Mouse (Mus musculus) MEL (cell line): Measurements from ENCODE around the gene Cwc22. TPM values are rescaled to one million over a fixed set of nuclear protein-coding genes. Genes with fewer than 3 reads are reported as not detected.

ENCODE experiments used
- DNase-seq: peaks from one replicate; pipeline ENCODE4 v3.0.0; 2011; ENCODE audit warnings: low read depth, low spot score
- H3K27ac ChIP-seq: 2 replicates; pipeline ENCODE4 v1.5.1; 2012; ENCODE audit warnings: low read depth, mild to moderate bottlenecking, control low read depth, low read length, moderate library complexity; ENCODE audit not compliant: control insufficient read depth
- H3K27me3 ChIP-seq, 2 experiments: fragments of 150-350 bp in 1 of 2; sonication (generic) in 1 of 2; 2 replicates each; pipeline ENCODE4 v1.6.1; 2012; ENCODE audit warnings: low read length in 2 of 2, mild to moderate bottlenecking in 2 of 2, improper control_type of control experiment in 1 of 2, moderate library complexity in 1 of 2; ENCODE audit not compliant: insufficient read depth in 2 of 2, control insufficient read depth in 1 of 2
- H3K36me3 ChIP-seq, 2 experiments: 2 replicates each; pipeline ENCODE4 v1.6.1; 2012 to 2014; ENCODE audit warnings: low read length in 2 of 2, improper control_type of control experiment in 1 of 2, inconsistent platforms in 1 of 2, mild to moderate bottlenecking in 1 of 2; ENCODE audit not compliant: insufficient read depth in 2 of 2, control insufficient read depth in 1 of 2
- H3K4me1 ChIP-seq, 2 experiments: fragments of 150-350 bp in 1 of 2; sonication (generic) in 1 of 2; 2 replicates each; pipeline ENCODE4 v1.6.1; 2012; ENCODE audit warnings: low read length in 2 of 2, improper control_type of control experiment in 1 of 2, mild to moderate bottlenecking in 1 of 2; ENCODE audit not compliant: insufficient read depth in 2 of 2, control insufficient read depth in 1 of 2
- H3K4me3 ChIP-seq, 2 experiments: fragments of 150-350 bp in 1 of 2; sonication (generic) in 1 of 2; 2 replicates each; pipeline ENCODE4 v1.5.1; 2012; ENCODE audit warnings: low read depth in 2 of 2, low read length in 2 of 2, mild to moderate bottlenecking in 2 of 2, moderate library complexity in 2 of 2, control low read depth in 1 of 2, improper control_type of control experiment in 1 of 2; ENCODE audit not compliant: control insufficient read depth in 1 of 2, insufficient read depth in 1 of 2
- H3K79me2 ChIP-seq: 2 replicates; pipeline ENCODE4 v1.6.1; 2012; ENCODE audit warnings: mild to moderate bottlenecking, low read length, moderate library complexity; ENCODE audit not compliant: control insufficient read depth, poor library complexity, insufficient read depth
- H3K9ac ChIP-seq: 2 replicates; pipeline ENCODE4 v1.6.1; 2012; ENCODE audit warnings: low read depth, mild to moderate bottlenecking, control low read depth, low read length, moderate library complexity; ENCODE audit not compliant: control insufficient read depth, poor library complexity, severe bottlenecking
- H3K9me3 ChIP-seq: fragments of 150-350 bp; sonication (generic); replicated peaks from 2 replicates; pipeline ENCODE4 v1.6.1; 2012; ENCODE audit warnings: mild to moderate bottlenecking, low read length, improper control_type of control experiment, moderate library complexity; ENCODE audit not compliant: insufficient read depth
- CHD1 ChIP-seq: IDR thresholded peaks from 2 replicates; pipeline ENCODE4 v1.6.1; 2012; ENCODE audit warnings: low read depth, mild to moderate bottlenecking, inconsistent platforms, low read length, improper control_type of control experiment
- CHD2 ChIP-seq: IDR thresholded peaks from 2 replicates; pipeline ENCODE4 v1.6.1; 2011; ENCODE audit warnings: low read length, improper control_type of control experiment
- E2F4 ChIP-seq: IDR thresholded peaks from 2 replicates; pipeline ENCODE4 v1.6.1; 2011; ENCODE audit warnings: low read depth, low read length, improper control_type of control experiment, borderline replicate concordance
- ETS1 ChIP-seq: IDR thresholded peaks from 2 replicates; pipeline ENCODE4 v1.6.1; 2012; ENCODE audit warnings: low read depth, mild to moderate bottlenecking, inconsistent platforms, low read length, improper control_type of control experiment, moderate library complexity
- GABPA ChIP-seq: IDR thresholded peaks from 2 replicates; pipeline ENCODE4 v1.6.1; 2012; ENCODE audit warnings: low read depth, mild to moderate bottlenecking, inconsistent platforms, low read length, improper control_type of control experiment, moderate library complexity
- GATA1 ChIP-seq: IDR thresholded peaks from 2 replicates; pipeline ENCODE4 v1.6.1; 2011; ENCODE audit warnings: low read depth, low read length, improper control_type of control experiment
- HCFC1 ChIP-seq: IDR thresholded peaks from 2 replicates; pipeline ENCODE4 v1.6.1; 2012; ENCODE audit warnings: low read depth, mild to moderate bottlenecking, inconsistent platforms, low read length, improper control_type of control experiment, moderate library complexity
- MAX ChIP-seq: IDR thresholded peaks from 2 replicates; pipeline ENCODE4 v1.6.1; 2011; ENCODE audit warnings: low read length, improper control_type of control experiment
- MAZ ChIP-seq: IDR thresholded peaks from 2 replicates; pipeline ENCODE4 v1.6.1; 2012; ENCODE audit warnings: low read depth, mild to moderate bottlenecking, inconsistent platforms, low read length, improper control_type of control experiment
- MEF2A ChIP-seq: IDR thresholded peaks from 2 replicates; pipeline ENCODE4 v1.6.1; 2014; ENCODE audit warnings: low read depth, mild to moderate bottlenecking, inconsistent platforms, low read length, improper control_type of control experiment; ENCODE audit not compliant: poor library complexity, insufficient replicate concordance, severe bottlenecking; ENCODE audit errors: extremely low read depth
- MXI1 ChIP-seq: IDR thresholded peaks from 2 replicates; pipeline ENCODE4 v1.6.1; 2011; ENCODE audit warnings: mild to moderate bottlenecking, low read depth, low read length, improper control_type of control experiment
- MYB ChIP-seq: IDR thresholded peaks from 2 replicates; pipeline ENCODE4 v1.6.1; 2011; ENCODE audit warnings: mild to moderate bottlenecking, low read depth, low read length, improper control_type of control experiment
- MYC ChIP-seq: IDR thresholded peaks from 2 replicates; pipeline ENCODE4 v1.6.1; 2011; ENCODE audit warnings: low read depth, mild to moderate bottlenecking, low read length, improper control_type of control experiment, moderate library complexity
- NELFE ChIP-seq: IDR thresholded peaks from 2 replicates; pipeline ENCODE4 v1.6.1; 2011; ENCODE audit warnings: low read depth, low read length, improper control_type of control experiment
- POLR2A ChIP-seq, 2 experiments: IDR thresholded peaks; 2 replicates each; pipeline ENCODE4 v1.6.1; 2011 to 2012; ENCODE audit warnings: low read length in 2 of 2, mild to moderate bottlenecking in 2 of 2, control low read depth in 1 of 2, improper control_type of control experiment in 1 of 2, low read depth in 1 of 2, moderate library complexity in 1 of 2; ENCODE audit not compliant: control insufficient read depth in 1 of 2, insufficient read depth in 1 of 2, poor library complexity in 1 of 2
- SMC3 ChIP-seq: IDR thresholded peaks from 2 replicates; pipeline ENCODE4 v1.6.1; 2011; ENCODE audit warnings: low read depth, low read length, improper control_type of control experiment
- TBP ChIP-seq: IDR thresholded peaks from 2 replicates; pipeline ENCODE4 v1.8.0; 2011; ENCODE audit warnings: low read depth, low read length, improper control_type of control experiment
- TCF12 ChIP-seq: IDR thresholded peaks from 2 replicates; pipeline ENCODE4 v1.6.1; 2014; ENCODE audit warnings: low read depth, mild to moderate bottlenecking, inconsistent platforms, low read length, improper control_type of control experiment, moderate library complexity
- UBTF ChIP-seq: IDR thresholded peaks from 2 replicates; pipeline ENCODE4 v1.6.1; 2012; ENCODE audit warnings: low read depth, mild to moderate bottlenecking, inconsistent platforms, low read length, improper control_type of control experiment, moderate library complexity, borderline replicate concordance; ENCODE audit not compliant: insufficient read depth
- USF1 ChIP-seq: IDR thresholded peaks from 2 replicates; pipeline ENCODE4 v1.6.1; 2014; ENCODE audit warnings: low read depth, mild to moderate bottlenecking, inconsistent platforms, low read length, improper control_type of control experiment, moderate library complexity
- ZNF384 ChIP-seq: IDR thresholded peaks from 2 replicates; pipeline ENCODE4 v1.6.1; 2012; ENCODE audit warnings: low read depth, mild to moderate bottlenecking, inconsistent platforms, low read length, improper control_type of control experiment
- polyA plus RNA-seq, 2 experiments: library from polyadenylated mRNA; stranded (reverse) in 1 of 2; unstranded in 1 of 2; fragments of >175 nt in 1 of 2; fragments of >200 nt in 1 of 2; gene quantifications; 2 replicates each; pipeline versions ENCODE4 v1.2.1 to v1.2.4; 2012; ENCODE audit warnings: low replicate concordance in 2 of 2, low read depth in 1 of 2; ENCODE audit not compliant: insufficient read length in 2 of 2, insufficient read depth in 1 of 2, missing spikeins in 1 of 2
- total RNA-seq: library from RNA; depleted of rRNA; stranded (reverse); fragments of 300-350 nt; gene quantifications from 2 replicates; pipeline ENCODE4 v1.2.3, GENCODE M21; 2012

Gene Cwc22
- total and polyA plus RNA-seq, 3 experiments = 54.0 to 72.7 TPM; not detected in 1

DNA sequence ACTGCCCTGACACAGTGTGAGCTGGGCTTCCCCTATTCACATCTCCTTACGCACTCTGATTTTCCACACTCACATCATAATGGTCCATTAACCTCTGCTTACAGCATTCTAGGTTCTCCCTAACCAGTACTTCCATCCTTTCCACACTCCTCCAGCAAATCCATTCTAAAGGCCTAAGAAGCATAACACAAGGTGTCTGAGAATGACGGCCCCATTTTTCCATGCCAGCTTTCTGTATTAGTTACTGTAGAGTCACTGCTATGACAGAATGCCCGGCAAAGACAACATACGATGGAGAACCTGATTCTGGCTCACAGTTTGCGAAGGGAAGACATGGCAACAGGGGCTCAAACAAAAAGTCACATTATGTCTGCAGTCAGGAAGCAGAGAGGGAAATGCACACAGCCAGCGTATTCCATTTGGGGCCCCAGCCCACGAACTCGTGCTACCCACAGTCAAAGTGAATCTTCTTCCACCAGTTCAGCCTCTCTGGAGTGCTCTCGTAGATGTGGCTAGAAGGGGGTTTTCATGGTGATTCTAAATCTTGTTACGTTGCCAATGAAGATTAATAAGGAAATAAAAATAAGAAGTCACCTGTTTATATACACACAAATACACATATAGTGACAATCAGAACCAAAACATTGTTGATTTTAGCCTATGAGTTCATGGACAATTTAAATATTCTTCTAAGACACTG lies 68.9 kb downstream of the Cwc22 start:
- Histone ChIP-seq H3K9me3 (no peaks in the 10 kb centered on the region), H3K79me2 (no peaks in the 10 kb centered on the region), H3K4me3 (no peak overlapping the region), H3K4me1 (no peaks in the 10 kb centered on the region), H3K9ac (no peak overlapping the region), H3K27ac (no peak overlapping the region), H3K36me3 (no peaks in the 10 kb centered on the region), H3K27me3 (peaks cover 0 to 2% of the 10 kb centered on the region in 2 experiments; a peak in 1 of 4 replicates)
- TF ChIP-seq SMC3 (no peak), UBTF (no peak)
- no peak for DNase-seq

DNA sequence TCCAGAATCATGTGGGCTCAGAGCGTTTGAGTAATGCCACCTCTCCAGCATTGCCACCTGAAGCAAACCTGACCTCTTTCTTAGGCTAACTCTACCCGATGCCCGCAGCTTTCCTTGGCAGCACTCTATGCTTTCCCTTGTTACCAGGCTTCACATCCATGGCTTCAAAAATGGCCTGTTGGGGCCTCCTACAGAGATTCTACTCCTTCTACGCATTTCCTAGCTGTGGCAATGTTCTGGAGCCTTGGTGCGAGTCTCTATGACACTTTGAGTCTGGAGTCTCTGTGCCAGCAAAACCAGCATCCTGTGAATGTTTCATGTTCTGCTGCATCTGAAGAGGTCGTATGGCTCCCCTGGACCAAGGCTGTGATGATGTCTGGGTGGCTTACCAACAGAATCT lies 69.8 kb downstream of the Cwc22 start:
- Histone ChIP-seq H3K36me3 (no peaks in the 10 kb centered on the region), H3K9ac (no peak overlapping the region), H3K27ac (no peak overlapping the region), H3K4me3 (no peak overlapping the region), H3K9me3 (no peaks in the 10 kb centered on the region), H3K4me1 (no peaks in the 10 kb centered on the region), H3K79me2 (no peaks in the 10 kb centered on the region), H3K27me3 (peaks cover 0 to 2% of the 10 kb centered on the region in 2 experiments; a peak in 1 of 4 replicates)
- TF ChIP-seq NELFE (no peak), HCFC1 (no peak), CHD1 (no peak), GABPA (no peak), MXI1 (no peak), POLR2A (IDR thresholded peaks at IDR 0.05; ENCODE audit: control insufficient read depth in 1 of 2, insufficient read depth in 1 of 2, low read depth in 1 of 2, low read length in 2 of 2, poor library complexity in 1 of 2) (no peak), ZNF384 (no peak), MAX (no peak), TCF12 (no peak), MYC (no peak), ETS1 (no peak), SMC3 (no peak), CHD2 (no peak), MYB (no peak)
- DNase-seq = no peak

DNA sequence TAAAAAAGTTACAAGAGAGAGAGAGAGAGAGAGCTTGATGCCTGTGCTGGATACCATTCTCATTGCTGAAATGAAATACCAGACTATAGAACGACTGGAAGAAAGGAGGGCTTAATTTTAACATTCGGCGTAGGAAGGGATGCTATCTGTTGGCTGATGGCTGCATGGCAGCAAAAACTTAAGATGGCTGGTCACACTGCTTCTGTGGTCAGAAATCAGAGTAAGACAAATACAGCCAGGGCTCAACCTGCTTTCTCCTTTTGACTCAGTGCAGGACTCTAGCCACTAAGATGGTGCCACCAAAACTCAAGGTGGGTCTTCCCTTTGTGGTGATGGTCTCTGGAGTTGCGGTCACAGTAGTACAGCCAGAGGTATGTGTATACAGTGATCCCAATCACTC lies 70.7 kb downstream of the Cwc22 start:
- peaks cover 0 to 2% of the 10 kb centered on the region in 2 experiments; a peak in 1 of 4 replicates for H3K27me3 ChIP-seq
- H3K36me3 ChIP-seq = no peaks in the 10 kb centered on the region
- no peaks in the 10 kb centered on the region for H3K79me2 ChIP-seq
- H3K27ac ChIP-seq = no peak overlapping the region
- H3K4me3 ChIP-seq = no peak overlapping the region
- H3K9ac ChIP-seq = no peak overlapping the region
- no peaks in the 10 kb centered on the region for H3K9me3 ChIP-seq
- no peaks in the 10 kb centered on the region for H3K4me1 ChIP-seq
- DNase-seq = no peak
- no peak for TF ChIP-seq HCFC1
- TF ChIP-seq TBP = no peak
- TF ChIP-seq GATA1 = no peak
- no peak for TF ChIP-seq USF1
- TF ChIP-seq SMC3 = no peak
- TF ChIP-seq TCF12 = no peak
- no peak for TF ChIP-seq MAZ
- no peak for TF ChIP-seq E2F4
- TF ChIP-seq MXI1 = no peak
- TF ChIP-seq MEF2A = no peak
